Mouse (Mus musculus): ENCODE results near the gene Zfp202. TPM values are rescaled to one million over a fixed set of nuclear protein-coding genes. Genes with fewer than 3 reads are reported as not detected.

The Zfp202 gene
- polyA plus RNA-seq, 1 experiment from 2014 or later = 11.0 TPM

- H3K4me3 ChIP-seq (replicated peaks) = no peak overlapping the region
- 75% methylated on average over 4 of the region's 4 CpGs for WGBS
- H3K9me3 ChIP-seq (replicated peaks) = no peaks in the 10 kb centered on the region
- H3K4me1 ChIP-seq = no peaks in the 10 kb centered on the region
- ATAC-seq (ENCODE audit: low FRiP score) = no peak
- H3K36me3 ChIP-seq = peaks cover 20% of the 10 kb centered on the region
- H3K27ac ChIP-seq (replicated peaks) = no peak overlapping the region
- H3K9ac ChIP-seq (replicated peaks) = no peak overlapping the region
- H3K4me2 ChIP-seq = no peak overlapping the region
- H3K27me3 ChIP-seq (replicated peaks) = no peaks in the 10 kb centered on the region
These were observed 24.5 kb downstream of the Zfp202 start for GRCm38 (mm10) chr9:40216651-40217050.

- WGBS = 80% methylated on average over 4 of the region's 4 CpGs
- ATAC-seq (ENCODE audit: low FRiP score) = no peak
- Histone ChIP-seq H3K9ac (replicated peaks) (no peak overlapping the region), H3K4me1 (no peaks in the 10 kb centered on the region), H3K36me3 (no peaks in the 10 kb centered on the region), H3K27ac (replicated peaks) (no peak overlapping the region), H3K4me2 (no peak overlapping the region), H3K27me3 (replicated peaks) (no peaks in the 10 kb centered on the region), H3K4me3 (replicated peaks) (no peak overlapping the region), H3K9me3 (replicated peaks) (no peaks in the 10 kb centered on the region)
These were observed 32.2 kb downstream of the Zfp202 start for GRCm38 (mm10) chr9:40224289-40224688.

- Histone ChIP-seq H3K4me3 (replicated peaks) (no peak overlapping the region), H3K36me3 (no peaks in the 10 kb centered on the region), H3K27ac (replicated peaks) (no peak overlapping the region), H3K4me1 (no peaks in the 10 kb centered on the region), H3K27me3 (replicated peaks) (no peaks in the 10 kb centered on the region), H3K9ac (replicated peaks) (no peak overlapping the region), H3K9me3 (replicated peaks) (no peaks in the 10 kb centered on the region), H3K4me2 (no peak overlapping the region)
- 70% methylated on average over 10 of the region's 10 CpGs for WGBS
- peak; percentile 86 for ATAC-seq (ENCODE audit: low FRiP score)
These were observed 36.0 kb downstream of the Zfp202 start for GRCm38 (mm10) chr9:40227874-40228789.

GRCm38 (mm10) chr9:40228804-40229331, 36.8 kb downstream of the Zfp202 start:
- no peak overlapping the region for H3K9ac ChIP-seq (replicated peaks)
- 56% methylated on average over 6 of the region's 6 CpGs for WGBS
- no peaks in the 10 kb centered on the region for H3K9me3 ChIP-seq (replicated peaks)
- no peak for ATAC-seq (ENCODE audit: low FRiP score)
- no peaks in the 10 kb centered on the region for H3K27me3 ChIP-seq (replicated peaks)
- H3K4me3 ChIP-seq (replicated peaks) = no peak overlapping the region
- no peaks in the 10 kb centered on the region for H3K36me3 ChIP-seq
- H3K4me2 ChIP-seq = no peak overlapping the region
- no peaks in the 10 kb centered on the region for H3K4me1 ChIP-seq
- no peak overlapping the region for H3K27ac ChIP-seq (replicated peaks)

GRCm38 (mm10) chr9:40229479-40229878, 37.4 kb downstream of the Zfp202 start:
- no peaks in the 10 kb centered on the region for H3K27me3 ChIP-seq (replicated peaks)
- H3K9me3 ChIP-seq (replicated peaks) = no peaks in the 10 kb centered on the region
- no peak overlapping the region for H3K9ac ChIP-seq (replicated peaks)
- no peak overlapping the region for H3K4me2 ChIP-seq
- WGBS = 66% methylated on average over 5 of the region's 5 CpGs
- no peaks in the 10 kb centered on the region for H3K4me1 ChIP-seq
- H3K36me3 ChIP-seq = no peaks in the 10 kb centered on the region
- H3K27ac ChIP-seq (replicated peaks) = no peak overlapping the region
- ATAC-seq (ENCODE audit: low FRiP score) = no peak
- no peak overlapping the region for H3K4me3 ChIP-seq (replicated peaks)

GRCm38 (mm10) chr9:40231019-40231418, 38.9 kb downstream of the Zfp202 start:
- 90% methylated on average over 3 of the region's 3 CpGs for WGBS

GRCm38 (mm10) chr9:40234233-40235072, 42.3 kb downstream of the Zfp202 start:
- WGBS = 41% methylated on average over 10 of the region's 10 CpGs
- Histone ChIP-seq H3K36me3 (no peaks in the 10 kb centered on the region), H3K4me2 (no peak overlapping the region), H3K9ac (replicated peaks) (no peak overlapping the region), H3K27ac (replicated peaks) (no peak overlapping the region), H3K4me3 (replicated peaks) (no peak overlapping the region), H3K4me1 (0 out of 2 replicates have a peak, but pooled peaks cover 3% of the 10 kb centered on the region), H3K9me3 (replicated peaks) (no peaks in the 10 kb centered on the region), H3K27me3 (replicated peaks) (no peaks in the 10 kb centered on the region)
- no peak for ATAC-seq (ENCODE audit: low FRiP score)

More at GRCm38 (mm10) chr9:40231019-40231418, 38.9 kb downstream of the Zfp202 start:
- no peak overlapping the region for H3K4me3 ChIP-seq (replicated peaks)
- H3K4me1 ChIP-seq = 0 out of 2 replicates have a peak, but pooled peaks cover 3% of the 10 kb centered on the region
- H3K9me3 ChIP-seq (replicated peaks) = no peaks in the 10 kb centered on the region
- H3K36me3 ChIP-seq = no peaks in the 10 kb centered on the region
- H3K27me3 ChIP-seq (replicated peaks) = no peaks in the 10 kb centered on the region
- no peak overlapping the region for H3K27ac ChIP-seq (replicated peaks)
- no peak overlapping the region for H3K9ac ChIP-seq (replicated peaks)
- no peak overlapping the region for H3K4me2 ChIP-seq
- no peak for ATAC-seq (ENCODE audit: low FRiP score)

- H3K27ac ChIP-seq (replicated peaks) = no peak overlapping the region
- H3K27me3 ChIP-seq (replicated peaks) = no peaks in the 10 kb centered on the region
- no peak for ATAC-seq (ENCODE audit: low FRiP score)
- H3K4me2 ChIP-seq = no peak overlapping the region
- no peak overlapping the region for H3K9ac ChIP-seq (replicated peaks)
- H3K36me3 ChIP-seq = no peaks in the 10 kb centered on the region
- 0 out of 2 replicates have a peak, but pooled peaks cover 3% of the 10 kb centered on the region for H3K4me1 ChIP-seq
- no peaks in the 10 kb centered on the region for H3K9me3 ChIP-seq (replicated peaks)
- H3K4me3 ChIP-seq (replicated peaks) = no peak overlapping the region
- WGBS = 86% methylated on average over 7 of the region's 7 CpGs
These were observed 43.1 kb downstream of the Zfp202 start for GRCm38 (mm10) chr9:40235220-40235619.

- WGBS = 22% methylated on average over 4 of the region's 4 CpGs
- H3K9me3 ChIP-seq (replicated peaks) = no peaks in the 10 kb centered on the region
- H3K27ac ChIP-seq (replicated peaks) = no peak overlapping the region
- H3K4me3 ChIP-seq (replicated peaks) = no peak overlapping the region
- peaks cover 23% of the 10 kb centered on the region for H3K4me1 ChIP-seq
- H3K4me2 ChIP-seq = no peak overlapping the region
- H3K36me3 ChIP-seq = no peaks in the 10 kb centered on the region
- H3K27me3 ChIP-seq (replicated peaks) = no peaks in the 10 kb centered on the region
- ATAC-seq (ENCODE audit: low FRiP score) = no peak
- no peak overlapping the region for H3K9ac ChIP-seq (replicated peaks)
These were observed 47.6 kb downstream of the Zfp202 start for GRCm38 (mm10) chr9:40239749-40240148.

GRCm38 (mm10) chr9:40240311-40240710, 48.2 kb downstream of the Zfp202 start:
- Histone ChIP-seq H3K4me1 (peaks cover 22% of the 10 kb centered on the region), H3K4me2 (no peak overlapping the region), H3K4me3 (replicated peaks) (no peak overlapping the region), H3K36me3 (no peaks in the 10 kb centered on the region), H3K9ac (replicated peaks) (no peak overlapping the region), H3K27ac (replicated peaks) (no peak overlapping the region), H3K27me3 (replicated peaks) (no peaks in the 10 kb centered on the region), H3K9me3 (replicated peaks) (no peaks in the 10 kb centered on the region)
- no peak for ATAC-seq (ENCODE audit: low FRiP score)
- WGBS = 40% methylated on average over 5 of the region's 5 CpGs

- 1% methylated on average over 15 of the region's 15 CpGs for WGBS
- Histone ChIP-seq H3K36me3 (no peaks in the 10 kb centered on the region), H3K4me3 (replicated peaks) (peak overlapping the region; percentile 43), H3K9me3 (replicated peaks) (no peaks in the 10 kb centered on the region), H3K27ac (replicated peaks) (peak overlapping the region; percentile 92), H3K4me2 (peak overlapping the region; percentile 75), H3K9ac (replicated peaks) (peak overlapping the region; percentile 55), H3K27me3 (replicated peaks) (no peaks in the 10 kb centered on the region), H3K4me1 (peaks cover 29% of the 10 kb centered on the region)
- peak; percentile 86 for ATAC-seq (ENCODE audit: low FRiP score)
These were observed 49.2 kb downstream of the Zfp202 start for GRCm38 (mm10) chr9:40241223-40241801.
